Mouse (Mus musculus): ENCODE data around the gene Tenm4. TPM values are rescaled to one million over a fixed set of nuclear protein-coding genes. Genes with fewer than 3 reads are reported as not detected.

The Tenm4 gene
- polyA plus RNA-seq, 1 experiment from 2014 or later, result 33.1 TPM

- Histone ChIP-seq H3K4me1 (replicated peaks) (peaks cover 54% of the 10 kb centered on the region), H3K9ac (no peak overlapping the region), H3K9me3 (no peaks in the 10 kb centered on the region), H3K27me3 (0 out of 2 replicates have a peak, but pooled peaks cover 3% of the 10 kb centered on the region), H3K4me2 (no peak overlapping the region), H3K4me3 (no peak overlapping the region), H3K36me3 (no peaks in the 10 kb centered on the region), H3K27ac (no peak overlapping the region)
- no peak for ATAC-seq (ENCODE audit: low FRiP score)
- WGBS, result 16% methylated on average over 5 of the region's 5 CpGs
These were observed 628.8 kb downstream of the Tenm4 start for GRCm38 (mm10) chr7:96799816-96800215.

- Histone ChIP-seq H3K9me3 (no peaks in the 10 kb centered on the region), H3K27ac (no peak overlapping the region), H3K36me3 (no peaks in the 10 kb centered on the region), H3K4me2 (no peak overlapping the region), H3K9ac (no peak overlapping the region), H3K27me3 (0 out of 2 replicates have a peak, but pooled peaks cover 3% of the 10 kb centered on the region), H3K4me1 (replicated peaks) (peaks cover 40% of the 10 kb centered on the region), H3K4me3 (no peak overlapping the region)
- no peak for ATAC-seq (ENCODE audit: low FRiP score)
- 78% methylated on average over 9 of the region's 9 CpGs for WGBS
These were observed 630.3 kb downstream of the Tenm4 start for GRCm38 (mm10) chr7:96801368-96801767.

GRCm38 (mm10) chr7:96802216-96802615 lies 631.2 kb downstream of the Tenm4 start:
- ATAC-seq (ENCODE audit: low FRiP score), result no peak
- 92% methylated on average over 3 of the region's 3 CpGs for WGBS
- Histone ChIP-seq H3K9me3 (no peaks in the 10 kb centered on the region), H3K36me3 (no peaks in the 10 kb centered on the region), H3K27ac (no peak overlapping the region), H3K27me3 (0 out of 2 replicates have a peak, but pooled peaks cover 3% of the 10 kb centered on the region), H3K4me3 (no peak overlapping the region), H3K4me2 (no peak overlapping the region), H3K9ac (no peak overlapping the region), H3K4me1 (replicated peaks) (peaks cover 40% of the 10 kb centered on the region)

GRCm38 (mm10) chr7:96806561-96806960 lies 635.5 kb downstream of the Tenm4 start:
- no peaks in the 10 kb centered on the region for H3K9me3 ChIP-seq

GRCm38 (mm10) chr7:96807281-96808058 lies 636.4 kb downstream of the Tenm4 start:
- Histone ChIP-seq H3K9me3 (no peaks in the 10 kb centered on the region), H3K4me2 (no peak overlapping the region), H3K4me1 (replicated peaks) (peaks cover 26% of the 10 kb centered on the region), H3K27ac (peak overlapping the region; percentile 66), H3K4me3 (no peak overlapping the region), H3K27me3 (0 out of 2 replicates have a peak, but pooled peaks cover 2% of the 10 kb centered on the region), H3K9ac (no peak overlapping the region), H3K36me3 (no peaks in the 10 kb centered on the region)
- ATAC-seq (ENCODE audit: low FRiP score), result 0 out of 2 replicates have a peak, but pooled peaks have one; percentile 22
- 44% methylated on average over 15 of the region's 15 CpGs for WGBS

More at GRCm38 (mm10) chr7:96806561-96806960, 635.5 kb downstream of the Tenm4 start:
- Histone ChIP-seq H3K36me3 (no peaks in the 10 kb centered on the region), H3K4me1 (replicated peaks) (peaks cover 26% of the 10 kb centered on the region), H3K27ac (no peak overlapping the region), H3K4me2 (no peak overlapping the region), H3K27me3 (0 out of 2 replicates have a peak, but pooled peaks cover 5% of the 10 kb centered on the region), H3K4me3 (no peak overlapping the region), H3K9ac (no peak overlapping the region)
- no peak for ATAC-seq (ENCODE audit: low FRiP score)
- 54% methylated on average over 1 of the region's 1 CpGs for WGBS

DNA sequence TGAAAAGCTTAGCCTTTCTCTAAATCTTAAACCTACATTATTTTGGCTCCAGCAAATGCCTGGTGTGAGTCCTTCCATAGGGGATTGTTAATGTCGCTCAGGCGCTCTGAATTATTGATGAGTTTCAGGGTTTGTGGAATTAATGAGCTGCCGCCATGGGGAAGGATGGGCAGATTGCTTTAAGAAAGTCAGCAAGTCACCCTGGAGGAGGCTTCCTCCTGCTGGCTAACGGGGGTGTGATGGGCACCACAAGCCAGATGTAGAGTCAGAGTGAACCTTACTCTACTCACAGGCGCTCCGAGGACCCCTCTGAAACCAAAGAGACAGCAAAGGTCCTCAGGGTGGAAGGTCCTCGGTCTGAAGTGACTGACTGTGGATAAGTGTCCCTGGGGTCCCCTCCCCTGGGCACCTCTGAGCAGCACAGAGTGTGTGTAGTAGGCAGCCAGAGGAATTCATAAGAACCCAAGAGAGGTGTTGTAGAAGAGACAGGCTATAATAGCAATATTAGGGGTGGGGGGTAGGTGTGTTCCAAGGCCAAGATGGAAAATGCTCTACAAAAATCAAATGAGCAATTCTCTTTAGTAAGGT lies 637.1 kb downstream of the Tenm4 start:
- 0 out of 2 replicates have a peak, but pooled peaks cover 2% of the 10 kb centered on the region for H3K27me3 ChIP-seq
- no peaks in the 10 kb centered on the region for H3K9me3 ChIP-seq
- WGBS, result 37% methylated on average over 7 of the region's 7 CpGs
- no peak overlapping the region for H3K4me3 ChIP-seq
- peaks cover 30% of the 10 kb centered on the region for H3K4me1 ChIP-seq (replicated peaks)
- no peak overlapping the region for H3K4me2 ChIP-seq
- no peaks in the 10 kb centered on the region for H3K36me3 ChIP-seq
- peak overlapping the region; percentile 66 for H3K27ac ChIP-seq
- ATAC-seq (ENCODE audit: low FRiP score), result peak; percentile 40; the same call in 1 of the 2 replicates
- H3K9ac ChIP-seq, result no peak overlapping the region

DNA sequence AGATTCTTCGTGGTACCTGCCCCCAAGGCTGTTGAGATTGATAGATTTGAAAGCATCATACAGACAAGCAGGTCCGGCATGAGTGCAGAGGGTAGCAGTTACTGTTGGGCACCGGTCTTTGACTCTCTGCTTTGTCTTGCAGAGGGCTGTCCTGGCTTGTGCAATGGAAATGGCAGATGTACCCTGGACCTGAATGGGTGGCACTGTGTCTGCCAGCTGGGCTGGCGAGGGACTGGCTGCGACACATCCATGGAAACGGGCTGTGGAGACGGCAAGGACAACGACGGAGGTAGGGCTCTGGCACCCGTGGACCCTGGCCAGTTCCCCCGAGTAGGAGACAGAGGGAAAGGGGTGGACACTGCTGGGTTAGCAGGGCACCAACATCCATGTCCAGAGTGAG lies 640.6 kb downstream of the Tenm4 start:
- Histone ChIP-seq H3K4me3 (no peak overlapping the region), H3K9ac (no peak overlapping the region), H3K4me1 (replicated peaks) (peaks cover 37% of the 10 kb centered on the region), H3K36me3 (no peaks in the 10 kb centered on the region), H3K27ac (no peak overlapping the region), H3K27me3 (0 out of 2 replicates have a peak, but pooled peaks cover 2% of the 10 kb centered on the region), H3K4me2 (no peak overlapping the region), H3K9me3 (no peaks in the 10 kb centered on the region)
- WGBS, result 87% methylated on average over 11 of the region's 11 CpGs
- ATAC-seq (ENCODE audit: low FRiP score), result peak; percentile 14; the same call in 1 of the 2 replicates

DNA sequence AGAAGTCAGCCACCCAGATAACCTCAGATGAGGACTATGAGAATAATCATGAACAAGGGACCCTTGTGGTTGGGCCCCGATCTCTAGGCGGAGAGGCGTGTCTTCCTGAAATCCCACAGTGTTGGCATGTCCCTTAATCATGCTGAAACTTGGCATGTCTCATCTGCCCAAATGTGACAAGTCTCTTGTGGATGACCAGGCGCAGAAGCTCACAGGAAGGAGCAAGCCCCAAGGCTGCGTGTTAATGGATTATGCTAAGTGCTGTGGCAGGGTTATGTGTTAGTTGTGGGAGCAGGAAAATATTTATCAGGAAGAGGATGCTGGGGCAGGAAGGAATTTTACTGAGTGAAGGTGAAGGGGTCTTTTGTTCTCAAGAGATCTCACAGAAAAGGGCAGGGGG lies 642.0 kb downstream of the Tenm4 start:
- H3K27ac ChIP-seq, result 0 out of 2 replicates have a peak overlapping the region, but pooled peaks have one; percentile 8
- WGBS, result 54% methylated on average over 5 of the region's 5 CpGs
- no peak overlapping the region for H3K9ac ChIP-seq

DNA sequence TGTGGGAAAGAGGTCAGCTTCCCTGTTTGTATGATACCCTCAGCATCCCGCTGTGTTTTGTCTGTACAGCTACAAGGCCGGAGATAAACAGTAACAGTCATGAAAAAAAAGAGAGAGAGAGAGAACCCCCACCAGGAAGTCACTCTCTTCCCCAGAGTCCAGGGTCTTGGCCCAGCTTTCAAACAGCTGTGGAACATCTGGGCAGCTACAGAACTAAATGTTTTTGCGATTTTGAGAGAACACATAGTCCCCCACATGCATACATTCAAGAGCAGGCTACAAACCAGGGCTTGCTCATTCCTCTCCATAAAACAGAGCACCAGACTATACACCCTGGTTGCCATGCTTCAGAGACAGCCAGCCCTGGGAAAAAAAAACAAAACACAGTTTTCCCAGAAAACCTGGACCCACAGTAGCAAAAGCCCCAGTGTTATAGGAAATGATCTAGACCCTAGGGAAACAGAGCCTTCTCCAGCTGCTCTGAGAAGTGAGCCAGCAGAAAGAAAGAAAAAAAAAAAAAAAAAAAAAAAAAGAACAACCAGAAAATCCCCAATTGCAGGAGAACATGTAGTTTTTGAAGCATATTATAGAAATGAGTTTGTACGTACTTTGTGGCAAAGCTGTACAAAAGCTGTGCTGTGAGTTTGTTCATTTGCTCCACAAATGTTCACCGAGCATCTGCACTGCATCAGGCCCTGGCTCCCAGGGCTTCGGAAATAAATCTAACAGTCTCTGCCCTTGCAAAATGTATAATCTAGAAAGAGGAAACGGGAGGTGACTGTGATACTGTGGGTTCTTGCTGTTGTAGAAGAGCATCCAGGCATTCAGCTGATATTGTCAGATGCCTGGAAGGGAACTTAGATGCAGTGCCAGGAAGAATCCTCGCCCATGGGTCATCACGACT lies 642.7 kb downstream of the Tenm4 start:
- WGBS, result 76% methylated on average over 9 of the region's 9 CpGs
- no peak overlapping the region for H3K4me3 ChIP-seq
- H3K4me1 ChIP-seq (replicated peaks), result peaks cover 24% of the 10 kb centered on the region
- H3K9me3 ChIP-seq, result no peaks in the 10 kb centered on the region
- ATAC-seq (ENCODE audit: low FRiP score), result no peak
- H3K9ac ChIP-seq, result no peak overlapping the region
- H3K27me3 ChIP-seq, result 0 out of 2 replicates have a peak, but pooled peaks cover 5% of the 10 kb centered on the region
- H3K4me2 ChIP-seq, result no peak overlapping the region
- H3K27ac ChIP-seq, result peak overlapping the region; percentile 8; the same call in 1 of the 2 replicates
- H3K36me3 ChIP-seq, result no peaks in the 10 kb centered on the region

More for the DNA sequence above, 642.0 kb downstream of the Tenm4 start:
- Histone ChIP-seq H3K36me3 (no peaks in the 10 kb centered on the region), H3K9me3 (no peaks in the 10 kb centered on the region), H3K27me3 (0 out of 2 replicates have a peak, but pooled peaks cover 5% of the 10 kb centered on the region), H3K4me1 (replicated peaks) (peaks cover 31% of the 10 kb centered on the region), H3K4me2 (no peak overlapping the region), H3K4me3 (no peak overlapping the region)
- ATAC-seq (ENCODE audit: low FRiP score), result no peak; the same call in 1 of the 2 replicates

DNA sequence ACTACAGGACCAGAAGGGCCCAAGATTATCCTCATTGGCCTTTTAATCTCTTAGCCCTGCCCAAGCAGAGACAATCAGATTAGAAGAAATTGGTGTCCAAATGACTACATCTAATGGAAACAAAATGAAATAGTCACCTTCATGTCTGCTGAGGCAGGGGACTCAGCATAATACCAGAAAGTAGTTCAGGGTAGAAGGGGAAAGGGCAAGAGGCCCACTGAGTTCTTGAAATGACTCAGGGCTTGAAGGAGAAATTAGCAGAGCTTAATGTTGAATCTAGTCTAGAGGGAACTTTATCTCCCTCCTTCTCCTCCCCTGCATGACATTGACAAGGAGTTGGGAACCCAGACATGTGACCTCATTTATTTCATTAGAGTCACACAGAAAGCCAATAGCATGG lies 643.5 kb downstream of the Tenm4 start:
- Histone ChIP-seq H3K4me1 (replicated peaks) (peaks cover 24% of the 10 kb centered on the region), H3K9ac (no peak overlapping the region), H3K9me3 (no peaks in the 10 kb centered on the region), H3K4me2 (no peak overlapping the region), H3K27ac (no peak overlapping the region), H3K27me3 (0 out of 2 replicates have a peak, but pooled peaks cover 5% of the 10 kb centered on the region), H3K36me3 (no peaks in the 10 kb centered on the region), H3K4me3 (no peak overlapping the region)
- no peak for ATAC-seq (ENCODE audit: low FRiP score)

DNA sequence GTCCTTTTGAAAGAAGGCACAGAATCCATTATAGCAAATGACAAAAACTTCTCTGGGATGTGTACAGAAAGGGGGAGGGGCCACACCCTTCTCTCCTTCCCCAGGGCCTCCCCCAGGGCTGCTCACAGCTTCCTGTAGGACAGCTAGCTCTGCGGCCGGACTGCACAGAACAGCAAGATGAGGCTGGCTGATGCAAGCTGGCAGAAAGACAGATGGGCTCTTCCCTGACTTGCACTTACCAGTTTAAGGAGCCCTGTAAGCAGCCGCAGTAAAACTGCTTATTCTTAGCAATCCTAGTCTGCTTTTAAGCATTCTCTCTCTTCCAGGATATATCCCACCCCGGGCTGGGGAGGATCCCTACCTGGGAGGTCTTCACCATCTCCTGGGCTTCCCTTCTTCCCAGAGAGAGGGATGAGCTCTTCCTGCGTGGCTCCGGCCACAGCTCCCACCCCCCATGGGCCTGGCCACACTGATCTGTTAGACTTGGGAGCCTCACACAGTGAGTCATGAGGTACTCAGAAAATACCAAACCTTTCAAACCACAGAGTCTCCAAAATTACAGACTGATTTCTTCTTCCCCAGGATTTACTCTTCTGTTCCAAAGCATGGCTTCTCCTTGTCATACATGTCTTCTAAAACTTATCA lies 646.1 kb downstream of the Tenm4 start:
- H3K9ac ChIP-seq, result peak overlapping the region; percentile 29; the same call in 1 of the 2 replicates
- H3K36me3 ChIP-seq, result no peaks in the 10 kb centered on the region
- no peaks in the 10 kb centered on the region for H3K9me3 ChIP-seq
- H3K4me2 ChIP-seq, result no peak overlapping the region
- ATAC-seq (ENCODE audit: low FRiP score), result no peak
- peak overlapping the region; percentile 70 for H3K27ac ChIP-seq
- H3K4me3 ChIP-seq, result no peak overlapping the region
- H3K4me1 ChIP-seq (replicated peaks), result peaks cover 34% of the 10 kb centered on the region
- 0 out of 2 replicates have a peak, but pooled peaks cover 2% of the 10 kb centered on the region for H3K27me3 ChIP-seq
- WGBS, result 41% methylated on average over 6 of the region's 6 CpGs
